Mouse (Mus musculus) c-Kit-negative CD71-positive TER-119-positive erythroid progenitor cells, embryonic 14.5 days (primary cell): Measurements from ENCODE around the gene Ppp1r37.

Experiments used
- DNase-seq: peaks from one replicate; pipeline ENCODE4 v3.0.0-alpha.2; 2013; ENCODE audit warnings: low read depth, low spot score

The Ppp1r37 gene

DNA sequence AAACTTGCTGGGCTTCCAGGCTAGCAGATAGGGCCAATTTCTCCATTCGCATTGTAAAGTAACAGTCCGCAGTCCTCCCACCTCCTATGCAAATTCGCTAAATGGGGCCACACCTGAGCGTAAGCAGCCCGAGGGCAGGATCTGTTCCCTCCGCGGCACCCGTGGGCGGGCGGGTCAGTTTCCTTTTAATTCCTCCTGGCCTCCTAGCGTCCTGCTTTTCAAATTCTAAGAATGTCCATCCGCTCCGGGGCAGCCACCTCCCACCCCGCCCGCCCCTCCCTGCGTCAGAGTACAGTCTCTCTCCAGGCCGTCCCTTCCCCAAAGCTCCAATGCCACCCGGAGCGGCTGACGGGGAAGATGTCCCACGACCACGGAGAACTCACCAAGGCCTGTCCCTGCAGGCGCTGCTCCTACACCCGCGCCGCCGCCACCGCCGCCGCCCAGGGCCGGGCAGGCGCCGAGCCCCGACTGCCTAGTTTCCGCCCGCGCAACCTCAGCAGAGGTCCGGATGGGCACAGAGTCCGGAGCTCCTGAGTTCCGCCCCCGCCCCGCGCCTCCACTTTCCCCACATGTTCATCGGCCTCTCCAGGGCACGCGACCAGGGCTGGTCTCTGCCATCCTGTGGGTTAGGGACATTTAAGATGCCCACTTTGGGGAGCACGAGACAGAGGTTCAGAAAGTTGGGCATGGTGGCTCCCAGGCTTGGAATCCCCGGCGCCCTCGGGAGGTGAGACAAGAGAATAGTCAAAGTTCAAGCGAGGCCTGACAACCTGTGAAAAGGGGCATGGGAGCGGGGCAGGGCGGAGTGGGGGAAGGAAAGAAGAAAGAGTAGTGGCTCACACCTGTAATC lies 10.3 kb upstream of the Ppp1r37 start:
- DNase-seq = peak; percentile 74

DNA sequence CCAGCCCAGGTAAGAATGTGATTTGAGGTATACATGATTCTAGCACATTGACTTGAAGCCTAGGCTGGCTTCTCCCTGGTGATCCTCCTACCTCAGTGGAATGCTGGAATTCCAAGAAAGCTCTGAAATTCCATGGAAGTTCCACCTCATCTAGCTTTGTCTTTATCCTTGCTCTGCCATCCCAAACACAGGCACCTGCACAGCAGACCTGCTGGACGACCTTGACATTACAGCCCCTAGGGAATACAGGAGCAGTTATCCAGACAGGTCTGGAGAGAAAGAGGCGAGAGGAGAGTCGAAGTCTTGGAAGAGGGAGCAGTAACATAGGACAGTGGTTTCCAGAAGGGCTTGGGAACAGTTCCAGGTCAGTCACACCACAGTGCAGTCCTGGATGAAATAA lies 6.8 kb upstream of the Ppp1r37 start:
- DNase-seq = no peak

- DNase-seq = no peak
Observed at GRCm38 (mm10) chr7:19567426-19567825, 4.5 kb upstream of the Ppp1r37 start.

GRCm38 (mm10) chr7:19565803-19566202 lies 2.9 kb upstream of the Ppp1r37 start:
- DNase-seq = no peak

- no peak for DNase-seq
Observed at GRCm38 (mm10) chr7:19564455-19564854, 1.6 kb upstream of the Ppp1r37 start.

DNA sequence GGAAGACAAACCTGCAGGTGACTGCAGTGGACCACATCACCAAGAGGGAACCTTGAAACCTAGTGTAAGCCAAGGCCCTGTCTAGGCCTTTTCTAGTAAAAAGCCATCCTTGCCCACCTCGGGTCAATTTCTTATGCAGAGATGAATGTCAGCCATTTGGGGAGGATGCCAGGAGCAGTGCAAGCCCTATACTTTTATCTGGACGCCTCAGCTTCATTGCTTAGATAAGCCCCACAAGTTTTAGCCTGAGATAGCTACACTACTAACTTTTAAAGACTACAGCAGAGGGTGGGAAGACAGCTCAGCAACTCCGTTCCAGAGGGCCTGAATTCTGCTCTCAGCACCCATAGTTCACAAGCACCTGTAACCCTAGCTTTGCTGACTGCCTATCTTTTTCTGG lies 1.0 kb upstream of the Ppp1r37 start:
- DNase-seq = peak; percentile 65

GRCm38 (mm10) chr7:19561765-19562642 lies 872 bp downstream of the Ppp1r37 start:
- peak; percentile 89 for DNase-seq

DNA sequence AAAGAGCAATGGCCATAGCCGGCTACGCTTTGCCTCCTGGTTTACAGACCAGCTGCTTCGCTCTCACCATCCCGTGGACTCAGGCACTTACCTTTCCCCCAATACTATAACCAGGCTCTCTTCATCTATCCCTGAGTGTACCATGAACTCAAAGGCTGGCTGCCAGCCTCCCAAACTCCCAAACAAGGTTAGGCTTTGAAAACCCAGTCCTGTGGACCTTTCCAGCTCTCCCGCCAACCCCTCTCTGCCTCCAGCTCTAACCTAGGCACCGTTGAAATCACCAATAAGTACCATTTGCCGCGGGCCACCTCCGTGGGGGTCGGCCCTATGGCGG lies 1.5 kb downstream of the Ppp1r37 start:
- DNase-seq = no peak

DNA sequence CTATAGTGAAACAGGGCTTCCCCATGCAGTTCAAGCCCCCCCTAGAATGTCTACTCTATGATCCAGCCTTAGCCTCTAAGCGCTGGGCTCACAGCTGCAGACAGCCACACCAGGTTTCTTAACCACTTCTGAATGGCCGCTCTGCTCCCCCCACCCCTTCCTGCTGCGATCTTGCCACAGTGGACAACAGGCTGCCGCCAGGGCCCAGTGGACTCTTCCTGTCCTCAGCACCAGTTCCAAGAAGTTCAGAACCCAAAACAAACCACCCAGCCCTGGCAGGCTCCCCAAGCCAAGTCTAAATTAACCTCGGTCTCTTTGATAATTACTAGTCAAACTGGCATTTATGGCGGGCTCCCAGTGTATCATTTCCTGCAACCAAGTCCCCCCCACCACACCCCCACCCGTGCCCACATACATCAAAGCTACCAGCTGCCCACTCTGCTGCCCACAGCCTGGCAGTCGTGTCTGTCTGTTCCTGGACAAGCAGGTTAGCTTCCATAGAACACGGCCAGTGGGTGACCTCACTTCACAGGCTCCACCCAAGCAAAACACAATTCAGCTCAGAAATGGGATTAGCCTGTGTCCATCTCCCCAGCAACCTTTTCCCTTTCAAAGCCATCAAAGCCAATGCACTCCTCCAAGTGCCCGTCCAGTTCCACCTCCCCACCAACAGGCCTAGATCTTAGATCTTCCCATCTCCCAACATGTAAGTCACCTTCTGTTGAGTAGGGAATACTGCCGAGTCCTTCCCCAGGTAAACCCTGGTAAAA lies 2.2 kb downstream of the Ppp1r37 start:
- no peak for DNase-seq

- DNase-seq = no peak
Observed at GRCm38 (mm10) chr7:19558965-19559364, 3.9 kb downstream of the Ppp1r37 start.

- no peak for DNase-seq
Observed at GRCm38 (mm10) chr7:19557982-19558900, 4.6 kb downstream of the Ppp1r37 start.

DNA sequence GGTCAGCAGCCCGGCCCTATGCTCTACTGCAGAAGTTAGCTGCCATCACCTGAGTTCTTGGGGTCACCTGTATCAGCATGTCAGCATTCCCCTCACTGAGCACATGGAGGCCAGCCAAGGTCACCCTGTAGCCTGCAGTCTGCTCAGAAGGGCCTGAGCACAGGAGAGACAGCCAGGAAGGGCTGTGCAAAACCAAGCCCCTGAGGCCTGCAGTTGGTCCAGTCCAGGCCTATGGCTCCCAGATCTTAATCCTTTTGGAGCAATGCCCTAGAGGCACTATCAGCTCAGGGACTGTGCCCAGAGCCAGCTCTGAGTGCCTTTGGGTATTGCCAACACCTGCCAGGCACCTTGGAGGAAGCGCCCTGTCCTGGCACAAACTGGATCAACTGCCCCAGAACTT lies 5.8 kb downstream of the Ppp1r37 start:
- DNase-seq = no peak

DNA sequence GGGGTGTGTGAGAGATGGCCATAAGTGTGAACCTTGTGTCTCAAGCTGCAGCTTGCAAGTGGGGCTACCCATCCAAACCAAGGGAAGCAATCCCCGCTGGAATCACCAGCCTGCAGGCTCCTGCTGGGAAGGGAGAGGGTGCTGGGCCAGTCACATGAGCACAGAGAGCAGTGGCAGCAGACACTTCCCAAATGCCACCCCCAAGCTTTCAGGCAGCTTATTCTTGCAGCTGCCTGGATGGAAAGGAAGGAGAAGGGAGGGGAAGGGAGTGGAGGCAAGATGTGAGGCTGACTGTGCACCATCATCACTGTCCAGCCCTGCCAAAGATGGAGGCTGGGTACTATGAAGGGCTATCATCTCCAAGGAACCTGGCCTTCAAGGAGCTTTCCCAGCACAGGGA lies 8.7 kb downstream of the Ppp1r37 start:
- no peak for DNase-seq

DNA sequence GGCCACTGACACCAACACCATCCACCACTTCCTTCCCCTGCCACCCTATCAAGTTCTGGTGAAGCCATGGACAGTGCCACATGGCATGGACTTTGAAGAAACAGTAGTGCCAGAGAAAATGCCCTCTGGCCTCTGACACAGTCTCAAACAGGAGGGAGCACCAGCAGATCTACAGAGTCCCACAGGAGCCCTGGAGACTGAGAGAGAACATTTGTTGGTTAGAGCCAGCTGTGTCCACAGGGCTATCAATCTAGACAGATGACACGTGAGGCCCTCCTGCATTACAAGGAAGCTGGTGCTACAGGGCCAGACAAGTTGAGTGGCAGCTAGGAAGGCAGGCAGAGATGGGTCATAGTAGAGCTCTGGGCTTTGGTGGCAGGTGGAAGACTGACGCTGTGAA lies 10.4 kb downstream of the Ppp1r37 start:
- DNase-seq = no peak

- DNase-seq = no peak
Observed at GRCm38 (mm10) chr7:19551634-19552033, 11.2 kb downstream of the Ppp1r37 start.

- no peak for DNase-seq
Observed at GRCm38 (mm10) chr7:19549394-19549793, 13.5 kb downstream of the Ppp1r37 start.

DNA sequence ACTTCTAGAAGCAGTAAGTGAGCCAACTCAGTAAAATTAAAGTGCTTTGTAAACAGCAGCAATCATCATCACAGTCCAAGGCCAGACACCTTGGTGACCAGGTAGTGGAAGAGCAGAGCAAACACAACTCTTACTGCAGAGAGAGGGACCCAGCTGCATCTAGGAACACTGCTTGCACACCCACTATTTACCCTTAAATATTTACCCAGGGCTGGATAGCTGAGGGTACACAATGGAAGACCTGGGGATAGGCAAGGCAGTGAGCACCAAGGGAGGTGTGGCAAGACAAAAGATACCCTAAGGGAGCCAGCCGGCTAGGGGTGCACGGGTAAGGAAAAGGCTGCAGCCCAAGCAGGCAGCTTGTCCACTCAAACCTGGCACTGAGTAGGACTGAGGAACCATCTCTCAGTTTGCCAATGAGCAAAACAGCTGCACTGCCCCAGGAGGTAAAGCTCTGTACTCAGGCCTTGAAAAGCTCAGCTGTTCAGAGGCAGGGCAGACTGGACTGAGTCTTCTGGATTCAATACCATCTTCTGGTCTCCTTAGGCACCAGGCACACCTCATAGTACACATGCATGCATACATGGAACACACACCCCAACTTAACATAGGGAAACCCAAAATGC lies 15.4 kb downstream of the Ppp1r37 start:
- DNase-seq = no peak

GRCm38 (mm10) chr7:19546007-19546406 lies 16.9 kb downstream of the Ppp1r37 start:
- no peak for DNase-seq

DNA sequence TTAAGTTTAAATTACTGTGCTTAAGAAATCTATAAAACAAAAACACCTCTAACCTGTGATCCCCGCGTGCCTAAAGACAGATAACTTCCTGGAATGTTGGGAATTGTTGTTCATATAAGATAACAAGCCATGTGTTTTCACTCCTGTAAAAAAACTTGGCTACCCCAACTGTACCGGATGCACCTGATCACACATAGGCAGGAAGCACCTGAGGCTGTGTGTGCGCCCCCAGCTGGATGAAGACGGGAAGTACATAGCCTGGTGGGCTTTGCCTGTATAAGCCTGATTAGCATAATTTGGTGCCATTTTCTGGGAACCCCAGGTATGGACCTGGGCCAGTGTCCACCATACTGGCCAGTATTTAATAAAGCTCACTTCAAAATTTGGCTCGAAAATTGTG lies 19.3 kb downstream of the Ppp1r37 start:
- no peak for DNase-seq

DNA sequence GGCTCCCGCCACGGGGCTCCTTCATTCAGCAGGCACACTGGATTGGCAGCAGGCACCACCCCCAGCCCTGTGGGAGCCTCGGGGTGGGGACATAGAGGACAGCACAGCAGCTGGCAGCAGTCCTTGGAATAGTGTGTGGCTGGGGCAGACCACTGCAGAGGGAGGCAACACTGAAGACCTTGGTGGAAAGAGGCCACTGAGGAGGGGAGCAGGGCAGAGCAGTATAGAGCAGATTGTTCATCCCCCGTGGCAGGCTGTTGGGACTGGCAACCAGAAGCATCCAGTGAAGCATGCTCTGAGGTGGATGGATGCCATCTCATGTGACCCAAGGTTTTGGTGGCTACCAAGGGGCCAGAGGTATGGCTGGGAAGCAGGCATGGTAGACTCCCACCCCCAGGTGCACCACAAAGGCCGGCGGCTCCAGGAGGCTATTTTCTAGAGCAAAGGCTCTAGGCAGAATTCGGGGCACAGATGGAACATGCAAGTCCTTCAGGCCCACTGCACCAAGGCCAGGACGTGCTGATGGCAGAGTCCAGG lies 20.7 kb downstream of the Ppp1r37 start:
- no peak for DNase-seq
